Mouse (Mus musculus): ENCODE data around the gene Cep41. TPM values are rescaled to one million over a fixed set of nuclear protein-coding genes. Genes with fewer than 3 reads are reported as not detected.

Cep41 gene
- 3.5 and 5.0 TPM in 2 replicates for total RNA-seq (2015; ENCODE audit: low replicate concordance)
- total RNA-seq (2017; ENCODE audit: low replicate concordance) = 0.77 and 4.5 TPM in 2 replicates

DNA sequence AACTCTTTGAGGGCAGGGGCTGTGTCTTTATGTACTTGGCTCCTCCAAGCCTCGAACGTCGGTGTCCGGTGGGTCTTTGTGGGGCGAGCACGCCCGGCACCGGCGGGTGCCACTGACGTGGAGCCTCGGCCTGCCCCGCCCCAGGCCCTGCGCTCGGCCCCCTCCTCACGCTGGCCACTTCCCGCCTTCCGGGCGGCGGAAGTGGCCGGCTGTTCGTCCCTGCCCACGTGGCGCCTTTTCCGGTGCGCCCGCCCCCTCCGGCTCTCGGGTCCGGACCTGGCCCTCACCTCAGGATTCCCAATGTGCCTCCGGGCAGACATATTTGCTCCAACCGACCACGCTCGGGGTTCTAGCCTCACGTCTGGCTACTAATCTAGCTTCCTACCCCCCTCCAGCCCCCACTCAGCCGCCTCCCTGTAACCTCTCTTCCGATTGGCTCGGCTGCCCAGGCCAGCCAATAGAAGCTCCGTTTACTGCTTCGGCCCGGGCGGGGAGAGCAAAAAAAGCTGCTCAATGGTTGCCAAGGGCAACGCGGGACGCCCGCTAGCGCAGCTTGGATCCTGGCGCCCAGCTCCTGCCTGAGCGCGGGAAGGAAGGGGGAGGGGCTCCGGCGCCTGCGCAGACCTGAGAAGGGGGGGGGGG, at the start of gene Cep41:
Gene Cep41 (minus strand): TSS at position 400 of the 642 bp plus-strand sequence.
- ATAC-seq (replicated peaks; ENCODE audit: low FRiP score, poor library complexity, severe bottlenecking) = peak; percentile 94

DNA sequence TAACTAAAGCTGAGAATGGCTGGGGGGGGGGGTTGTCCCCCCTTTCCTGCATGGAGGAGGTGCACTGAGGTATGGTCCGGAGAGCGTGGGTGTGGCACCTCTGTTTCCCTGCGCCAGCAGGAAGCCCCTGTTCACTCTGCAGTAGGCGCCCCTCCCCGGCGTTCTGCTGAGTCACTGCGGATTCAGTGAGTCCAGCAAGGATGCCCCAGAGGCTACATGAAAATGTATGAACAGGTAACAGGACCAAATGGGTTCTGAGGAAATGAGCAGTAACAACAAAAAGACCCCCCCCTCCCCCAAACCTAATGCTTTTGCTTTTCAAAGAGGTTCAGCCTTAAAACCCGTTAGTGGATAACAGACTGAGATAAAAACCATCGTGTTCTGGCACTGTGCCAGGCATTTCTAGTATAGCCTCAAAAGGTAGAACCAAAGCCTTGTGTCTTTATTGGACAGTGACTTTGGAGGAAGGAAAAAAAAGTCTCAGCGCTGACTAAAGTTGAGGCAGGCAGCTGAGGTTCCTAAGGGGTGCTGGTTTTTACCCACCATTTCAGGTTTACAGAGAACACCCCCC, 45.7 kb upstream of the Cep41 start:
- ATAC-seq (replicated peaks; ENCODE audit: low FRiP score, poor library complexity, severe bottlenecking) = no peak

DNA sequence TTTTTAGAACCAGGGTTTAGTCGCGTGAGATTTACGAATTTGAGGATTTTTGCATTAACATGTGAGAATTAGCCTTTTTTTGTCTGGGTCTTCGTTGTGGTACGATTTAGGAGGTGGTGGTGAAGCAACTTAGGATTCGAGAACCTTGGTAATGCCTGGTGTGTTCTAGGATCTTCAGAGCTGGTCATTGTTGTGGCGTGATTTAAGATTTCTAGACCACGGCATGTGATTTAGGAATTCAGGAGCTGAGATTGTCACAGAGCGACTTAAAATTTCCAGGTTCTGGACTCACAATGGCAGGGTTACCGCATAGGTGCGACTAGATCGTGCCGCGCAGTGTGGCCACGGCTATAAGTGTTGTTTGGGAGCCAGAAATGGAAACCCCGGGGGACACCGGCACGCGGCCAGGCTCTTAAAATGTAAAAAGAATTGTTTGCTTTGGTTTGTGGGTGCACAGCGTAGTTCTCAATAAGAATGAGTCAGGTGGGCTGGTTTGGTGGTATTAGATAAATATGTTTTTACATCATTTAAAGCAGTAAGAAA, 45.0 kb upstream of the Cep41 start:
- ATAC-seq (replicated peaks; ENCODE audit: low FRiP score, poor library complexity, severe bottlenecking) = no peak

DNA sequence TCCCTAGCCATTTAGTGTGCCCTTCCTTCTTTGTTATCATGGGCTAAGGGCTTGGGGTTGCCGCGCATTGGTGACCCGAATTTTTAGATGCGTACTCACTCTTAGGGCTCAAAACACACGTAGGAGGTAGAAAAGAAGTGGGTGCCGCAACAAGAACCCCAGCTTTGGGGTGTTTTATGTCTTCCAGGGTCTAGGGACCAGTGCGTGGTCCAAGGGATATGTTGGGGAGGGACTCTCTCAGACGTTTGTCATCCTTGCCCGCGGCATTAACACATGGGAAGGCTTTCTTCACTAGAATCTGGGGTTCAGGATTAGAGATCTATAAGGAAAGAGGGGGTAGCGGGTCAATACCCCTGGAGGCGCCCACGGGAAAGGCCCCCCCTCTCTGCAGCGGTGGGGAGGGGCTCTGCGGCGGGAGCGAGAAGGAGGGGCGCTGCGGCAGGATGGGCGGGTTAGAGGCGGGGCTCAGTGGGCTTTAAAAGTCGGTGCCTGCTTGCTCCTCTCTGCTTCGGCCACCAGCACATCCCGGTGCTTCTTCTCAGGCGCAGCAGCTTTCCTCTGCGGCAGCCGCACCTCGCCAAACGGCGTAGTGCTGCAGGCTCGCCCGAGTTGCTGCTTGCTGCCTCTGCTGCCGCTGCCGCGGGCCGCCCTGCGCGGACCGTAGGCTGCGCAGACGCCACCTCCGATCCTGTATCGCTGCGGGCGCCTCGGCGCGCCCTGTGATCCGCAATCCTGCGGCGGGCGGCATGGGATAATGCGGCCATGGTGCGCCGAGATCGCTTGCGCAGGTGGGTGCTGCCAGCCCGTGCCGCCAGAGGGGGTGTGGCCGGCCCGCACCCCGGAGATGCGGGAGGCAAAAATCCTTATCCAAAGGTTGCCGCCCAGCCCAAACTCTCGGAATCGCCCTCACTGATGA, 44.3 kb upstream of the Cep41 start:
- ATAC-seq (replicated peaks; ENCODE audit: low FRiP score, poor library complexity, severe bottlenecking) = no peak

DNA sequence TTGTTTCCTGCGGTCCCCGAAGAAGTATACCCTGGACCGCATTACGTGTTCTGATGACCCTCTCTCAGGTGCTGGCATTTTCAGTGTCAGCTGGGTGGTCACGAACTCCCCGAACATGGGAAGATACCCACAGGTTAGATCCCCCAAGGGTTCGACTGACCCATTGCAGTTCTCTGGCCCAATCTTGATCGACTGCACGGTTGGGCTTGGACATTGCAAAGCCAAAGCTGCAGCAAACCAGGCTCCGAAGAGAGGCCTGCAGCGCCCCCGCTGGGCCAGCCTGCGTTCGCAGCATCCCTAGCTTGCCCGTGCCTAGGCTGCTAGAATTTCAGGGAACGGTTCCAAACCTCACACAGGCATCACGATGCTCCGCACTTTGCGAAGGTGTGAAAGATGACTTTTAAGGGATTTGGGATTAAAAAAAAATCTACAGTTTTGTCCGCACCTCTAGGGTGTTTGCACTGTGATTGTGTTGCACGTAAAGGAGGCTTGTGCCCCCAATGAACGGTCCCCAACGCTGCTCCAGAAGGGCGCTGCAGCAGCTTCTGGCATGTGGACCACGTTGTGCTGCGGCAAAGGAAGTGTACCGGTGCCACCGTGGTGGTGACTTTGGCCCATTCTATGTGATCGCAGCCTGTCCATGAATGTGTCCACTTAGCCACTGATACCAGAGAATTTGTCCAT, 43.5 kb upstream of the Cep41 start:
- peak; percentile 44 for ATAC-seq (replicated peaks; ENCODE audit: low FRiP score, poor library complexity, severe bottlenecking)

DNA sequence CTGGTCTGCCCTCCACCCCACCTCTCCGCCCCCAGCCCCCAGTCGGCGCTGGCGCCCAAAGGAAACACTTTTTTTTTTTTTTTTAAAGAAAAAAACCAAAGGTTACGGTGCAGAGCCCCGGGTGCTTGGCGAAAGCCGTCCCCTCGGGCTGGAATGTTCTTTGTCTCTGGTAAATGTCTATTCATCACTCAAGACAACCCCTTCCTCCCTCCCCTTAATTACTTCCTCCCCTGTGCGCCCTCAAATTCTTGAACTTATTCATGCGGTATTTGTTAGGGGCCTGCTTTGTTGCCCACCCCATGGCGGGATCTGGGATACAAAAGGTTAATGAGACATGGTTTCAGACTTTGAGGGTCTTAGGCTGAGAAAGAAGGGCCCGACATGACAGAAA, 42.8 kb upstream of the Cep41 start:
- ATAC-seq (replicated peaks; ENCODE audit: low FRiP score, poor library complexity, severe bottlenecking) = no peak

DNA sequence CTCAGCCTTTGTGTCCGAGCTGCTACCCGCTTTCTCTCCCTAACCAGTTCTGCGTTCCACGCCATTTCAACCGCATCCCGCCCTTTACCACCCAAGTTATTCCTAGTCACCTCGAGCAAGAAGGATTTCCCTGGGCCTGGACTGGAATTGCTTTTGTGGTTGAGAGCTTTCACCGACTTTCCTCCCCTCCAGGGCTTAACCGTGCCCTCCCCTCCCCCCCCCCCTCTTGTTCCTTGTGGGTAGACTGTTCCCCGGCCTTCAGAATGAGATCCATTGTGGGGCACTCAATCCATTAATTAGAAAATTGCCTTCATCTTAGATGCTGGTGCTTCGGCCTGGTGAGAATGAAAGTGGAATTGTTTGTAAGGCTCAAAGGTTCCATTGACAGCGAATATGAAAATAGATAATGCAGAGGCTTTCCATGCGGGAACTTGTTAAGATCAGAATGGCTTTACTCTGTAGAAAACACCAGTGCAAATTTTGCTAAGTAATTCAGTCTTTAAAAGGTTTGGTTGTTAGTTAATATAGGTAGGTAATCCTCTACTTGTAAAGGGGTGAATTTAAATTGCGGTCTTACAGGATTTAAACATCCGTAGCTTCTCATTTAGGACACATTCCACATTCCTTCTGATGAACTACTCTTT, 42.3 kb upstream of the Cep41 start:
- ATAC-seq (replicated peaks; ENCODE audit: low FRiP score, poor library complexity, severe bottlenecking) = no peak

DNA sequence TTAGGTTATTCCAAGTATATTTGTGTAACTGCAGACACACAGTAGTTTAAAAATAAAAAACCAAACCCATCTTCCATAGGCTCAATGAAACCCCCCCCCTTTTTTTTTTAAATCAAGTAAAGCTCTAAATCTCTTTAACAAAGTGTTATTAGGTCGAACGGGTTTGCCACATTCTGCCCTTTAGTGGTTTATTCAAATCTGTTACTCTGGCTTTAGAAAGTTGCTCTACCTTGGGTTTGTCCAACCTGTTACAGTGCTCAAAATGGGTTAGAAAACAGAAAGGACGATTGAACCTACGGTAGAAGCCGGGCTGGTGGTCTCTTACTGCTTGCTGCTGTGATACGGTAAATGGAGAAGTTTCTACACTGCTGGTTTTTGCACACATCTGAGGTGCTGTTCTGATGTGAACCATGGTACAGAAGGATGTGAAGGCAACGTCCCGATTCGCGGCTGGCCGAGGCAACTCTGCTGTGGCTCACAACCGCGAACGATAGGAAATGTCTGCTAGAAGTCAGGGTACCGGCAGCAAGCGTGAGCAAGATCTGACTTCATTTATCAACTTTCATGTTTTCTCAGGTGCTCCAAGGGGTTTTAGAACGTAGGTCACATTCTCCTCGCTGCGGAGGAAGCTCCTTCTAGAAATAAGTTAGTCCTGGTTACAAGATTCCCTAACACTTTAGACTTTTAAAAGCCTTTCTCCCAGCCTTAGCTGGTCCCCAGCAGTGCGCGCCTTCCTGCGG, 41.6 kb upstream of the Cep41 start:
- ATAC-seq (replicated peaks; ENCODE audit: low FRiP score, poor library complexity, severe bottlenecking) = no peak

DNA sequence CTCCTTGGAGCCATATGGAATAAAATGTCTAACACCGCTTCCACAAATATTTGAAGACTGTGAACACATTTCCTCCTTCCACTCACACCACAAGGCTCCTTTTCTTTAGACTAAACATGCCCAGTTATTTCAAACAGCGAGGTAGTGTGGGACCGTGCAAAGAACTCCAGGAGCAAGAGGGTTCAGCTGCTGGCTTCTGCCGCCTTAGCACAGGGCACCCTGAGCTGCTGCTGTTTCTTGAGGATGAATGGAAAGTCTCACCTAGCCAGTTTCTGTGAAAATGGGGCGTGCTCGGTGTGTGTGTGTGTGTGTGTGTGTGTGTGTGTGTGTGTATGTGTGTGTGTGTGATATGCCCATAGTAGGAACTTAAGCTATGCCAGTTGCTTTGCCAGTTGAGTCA, 40.9 kb upstream of the Cep41 start:
- no peak for ATAC-seq (replicated peaks; ENCODE audit: low FRiP score, poor library complexity, severe bottlenecking)

DNA sequence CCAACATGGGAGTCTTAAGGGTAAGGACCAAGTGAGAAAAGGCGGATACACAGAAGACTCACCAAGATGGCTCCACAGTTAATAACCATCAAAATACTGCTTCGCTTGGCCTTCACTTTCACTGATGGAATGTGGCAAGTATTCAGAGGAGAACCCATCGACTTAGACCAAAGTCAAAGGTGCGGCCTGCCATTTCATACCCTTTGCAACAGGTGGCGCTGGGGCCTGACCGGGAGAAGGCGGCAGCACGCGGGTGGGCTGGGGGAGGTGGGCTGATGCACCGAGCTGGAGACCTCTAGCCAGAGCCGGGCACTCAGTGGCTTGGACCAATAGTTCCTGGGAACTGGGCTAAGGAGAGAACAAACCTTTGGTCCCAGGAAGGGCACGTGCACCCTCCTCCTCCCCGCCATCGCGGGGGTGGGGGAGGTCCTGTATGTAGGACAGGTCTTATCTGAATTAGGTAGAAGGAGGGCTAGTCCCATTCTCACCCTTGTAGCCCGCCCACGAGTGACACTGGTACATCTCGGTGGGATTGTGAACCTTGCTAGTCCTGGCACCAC, 39.1 kb upstream of the Cep41 start:
- ATAC-seq (replicated peaks; ENCODE audit: low FRiP score, poor library complexity, severe bottlenecking) = no peak

DNA sequence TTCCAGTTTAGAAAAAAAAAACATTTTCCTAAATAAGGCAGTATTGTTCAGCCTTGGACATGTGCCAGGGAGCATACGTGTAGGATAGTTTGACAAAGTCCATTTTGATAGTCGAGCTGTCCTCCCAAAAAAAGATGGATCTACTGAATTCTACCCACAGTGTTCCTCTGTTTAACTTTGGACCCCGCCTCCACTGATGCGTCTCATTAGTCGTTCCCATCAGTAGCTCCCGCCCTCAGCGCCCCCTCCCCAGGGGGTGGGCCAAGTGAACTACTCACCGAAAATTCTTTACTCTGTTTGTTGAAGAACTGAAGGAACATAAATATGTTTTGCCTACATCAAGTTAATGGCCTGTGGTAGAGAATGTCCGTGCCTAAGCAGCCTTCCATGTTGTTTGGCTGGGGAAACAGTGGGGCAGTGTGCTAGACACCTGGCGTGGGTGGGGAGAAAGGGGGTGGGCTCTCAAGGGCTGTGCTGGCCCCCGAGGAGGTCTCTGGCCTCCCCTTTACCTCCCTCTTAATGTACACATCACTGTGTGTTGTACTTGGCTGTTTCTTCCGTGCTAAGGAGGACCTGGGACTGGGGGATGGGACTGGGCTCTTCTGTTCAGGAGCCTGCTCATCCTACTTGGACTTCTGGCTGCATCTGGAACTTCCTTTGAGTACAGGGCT, 36.9 kb upstream of the Cep41 start:
- no peak for ATAC-seq (replicated peaks; ENCODE audit: low FRiP score, poor library complexity, severe bottlenecking)

DNA sequence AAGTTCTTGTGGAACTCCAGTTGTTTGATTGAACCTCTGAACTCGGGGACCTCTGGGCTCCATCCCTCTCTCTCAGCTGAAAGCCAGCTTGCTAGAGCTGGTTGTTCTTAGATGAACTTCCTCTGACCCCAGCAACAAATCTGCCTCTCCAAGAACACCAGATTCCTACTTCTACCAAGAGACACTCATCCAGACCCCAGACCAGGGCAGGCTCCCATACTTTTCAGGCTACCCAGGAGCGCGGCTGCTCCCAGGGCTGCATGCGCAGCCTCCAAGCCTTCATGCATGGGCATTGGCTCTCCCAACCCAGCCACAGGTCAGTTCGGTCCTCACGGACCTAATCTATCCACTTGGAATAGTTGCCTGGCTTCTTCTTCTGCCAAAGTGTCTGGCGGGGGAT, 29.8 kb upstream of the Cep41 start, which contains the start of gene Mest:
Gene Mest (plus strand): TSS at position 217 of the 400 bp plus-strand sequence.
- ATAC-seq (replicated peaks; ENCODE audit: low FRiP score, poor library complexity, severe bottlenecking) = no peak

DNA sequence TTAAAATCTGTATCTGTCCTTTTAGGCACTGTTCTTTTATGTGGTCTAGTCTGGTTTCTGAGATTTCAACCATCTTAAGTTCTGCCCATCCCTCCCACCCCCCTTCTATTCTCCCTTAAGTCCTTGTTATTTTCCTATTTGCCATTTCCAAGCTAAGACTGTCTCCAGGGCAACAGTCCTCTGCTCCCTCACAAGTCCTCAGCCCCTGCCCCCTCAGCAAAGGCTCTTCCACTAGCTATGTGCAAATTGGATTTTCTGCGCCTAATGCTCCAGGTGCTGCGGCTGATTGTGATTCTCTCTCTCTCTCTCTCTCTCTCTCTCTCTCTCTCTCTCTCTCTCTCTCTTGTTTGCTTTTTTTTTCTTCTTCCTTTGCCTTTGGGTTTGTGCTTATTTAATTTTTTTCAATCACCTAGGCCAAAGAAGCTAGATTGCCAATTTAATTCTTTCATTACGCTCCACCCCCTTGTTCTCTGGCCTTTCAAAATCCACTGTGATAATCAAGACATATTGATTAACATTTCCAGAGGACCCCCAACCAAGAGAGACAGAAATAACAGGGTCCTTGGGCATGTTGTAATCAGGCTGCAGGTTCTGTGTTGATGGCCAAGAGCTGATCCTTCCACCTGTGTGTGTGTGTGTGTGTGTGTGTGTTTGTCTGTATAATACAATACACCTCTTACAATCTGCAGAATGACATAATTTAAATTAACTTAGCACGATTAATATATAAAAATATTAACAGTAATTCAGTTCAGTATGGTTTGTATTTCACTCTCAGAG, 29.0 kb upstream of the Cep41 start:
- no peak for ATAC-seq (replicated peaks; ENCODE audit: low FRiP score, poor library complexity, severe bottlenecking)

DNA sequence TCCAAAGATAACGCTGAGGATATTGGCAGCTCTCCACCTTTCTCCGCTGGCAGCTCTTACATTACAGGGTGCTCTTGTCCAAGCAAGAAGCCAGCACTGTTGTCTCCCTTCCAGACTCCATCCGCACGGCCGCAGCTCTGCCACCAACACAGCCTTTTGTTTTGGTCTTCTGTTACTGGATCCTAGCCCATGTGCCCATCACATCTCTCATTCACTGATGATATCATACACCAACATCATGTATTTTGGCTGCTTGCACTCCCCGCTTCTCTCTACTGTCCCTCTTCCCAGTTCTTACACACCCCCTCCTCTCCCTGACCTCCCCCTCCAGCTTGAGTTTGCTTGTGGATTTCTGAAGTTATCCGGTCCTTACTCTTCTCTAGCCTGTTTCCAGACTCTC, 23.2 kb upstream of the Cep41 start:
- no peak for ATAC-seq (replicated peaks; ENCODE audit: low FRiP score, poor library complexity, severe bottlenecking)

DNA sequence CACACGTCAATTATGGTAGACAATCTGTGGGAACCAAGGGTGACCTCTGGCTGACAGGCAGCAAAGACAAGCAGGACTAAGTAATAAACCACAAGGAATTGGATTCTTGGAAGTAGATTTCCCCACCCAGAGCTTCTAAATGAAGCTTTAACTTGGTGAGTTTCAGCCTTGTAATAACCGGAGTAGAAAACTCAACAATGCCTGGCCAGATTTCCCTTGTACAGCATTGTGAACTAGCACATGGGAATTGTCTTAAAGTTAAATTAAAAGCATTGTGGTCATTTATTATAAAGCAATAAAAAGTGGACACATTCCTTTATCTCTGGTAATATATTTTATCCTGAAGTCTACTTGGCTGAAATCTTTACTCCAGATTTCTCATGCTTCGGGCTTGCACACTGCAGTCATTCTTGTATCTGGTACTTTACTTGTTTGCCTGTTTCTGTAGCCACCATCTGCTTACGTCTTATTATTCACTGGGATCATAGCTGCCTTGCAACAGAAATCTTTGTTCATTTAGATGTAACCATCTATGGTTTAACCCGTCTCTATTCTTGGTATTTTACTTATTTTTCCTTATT, 21.4 kb upstream of the Cep41 start:
- ATAC-seq (replicated peaks; ENCODE audit: low FRiP score, poor library complexity, severe bottlenecking) = no peak

DNA sequence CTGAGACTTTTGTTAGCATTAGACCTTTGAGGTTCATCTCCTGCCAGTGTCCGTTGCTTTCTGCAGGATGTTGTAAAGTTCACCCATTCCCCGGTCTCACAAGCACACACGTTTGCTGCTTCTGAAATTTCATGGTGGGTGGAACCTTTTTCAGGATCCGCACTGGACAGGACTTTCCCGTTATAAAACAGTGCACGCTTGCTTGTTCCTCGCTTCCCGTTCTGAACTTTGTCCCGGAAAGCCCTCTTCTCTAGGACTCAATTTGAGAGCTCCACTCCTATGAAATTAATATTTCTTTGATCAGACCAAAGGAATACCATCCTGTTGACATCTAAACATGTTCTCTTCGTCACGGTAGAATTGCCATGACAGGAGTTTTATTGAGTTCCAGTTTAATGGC, 20.3 kb upstream of the Cep41 start:
- no peak for ATAC-seq (replicated peaks; ENCODE audit: low FRiP score, poor library complexity, severe bottlenecking)

DNA sequence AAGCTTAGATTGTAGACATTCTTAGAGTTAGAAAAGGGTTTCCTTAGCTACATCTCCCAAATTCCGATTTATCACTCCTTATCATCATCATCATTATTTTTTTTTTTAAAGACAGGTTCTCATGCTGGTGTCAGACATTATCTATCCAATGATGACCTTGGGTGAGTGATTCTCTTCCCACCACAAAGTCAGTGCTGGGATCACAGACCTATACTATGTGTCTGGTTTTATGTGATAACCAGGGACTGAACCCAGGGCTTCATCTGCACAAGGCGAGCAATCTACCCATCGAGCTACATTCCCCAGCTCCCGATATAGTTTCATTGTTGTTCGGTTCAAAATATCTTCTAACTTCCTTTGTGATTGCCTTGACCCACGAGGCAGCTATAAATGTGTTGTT, 19.9 kb upstream of the Cep41 start:
- ATAC-seq (replicated peaks; ENCODE audit: low FRiP score, poor library complexity, severe bottlenecking) = no peak
